Mouse (Mus musculus): ENCODE measurements at regions not wholly inside any gene's neighbourhood (a gene's known extent, or its start where the extent isn't known, plus 50 kb on each side); places are given as distances from the start of the nearest gene placed in this dataset.
"Not testable (repeated sequence)": the region's sequence is repeated elsewhere in the genome, so short reads cannot be mapped to it uniquely, and the experiment has no call there.

GRCm38 (mm10) chr1:184235131-184235983 lies 201.3 kb upstream of the 1700056E22Rik start:
- CTCF ChIA-PET = no interaction called here

GRCm38 (mm10) chr1:184234320-184234988 lies 200.4 kb upstream of the 1700056E22Rik start:
- CTCF ChIA-PET = no interaction called here

- CTCF ChIA-PET = no interaction called here
Measured at GRCm38 (mm10) chr1:184233741-184234255, 199.7 kb upstream of the 1700056E22Rik start.

DNA sequence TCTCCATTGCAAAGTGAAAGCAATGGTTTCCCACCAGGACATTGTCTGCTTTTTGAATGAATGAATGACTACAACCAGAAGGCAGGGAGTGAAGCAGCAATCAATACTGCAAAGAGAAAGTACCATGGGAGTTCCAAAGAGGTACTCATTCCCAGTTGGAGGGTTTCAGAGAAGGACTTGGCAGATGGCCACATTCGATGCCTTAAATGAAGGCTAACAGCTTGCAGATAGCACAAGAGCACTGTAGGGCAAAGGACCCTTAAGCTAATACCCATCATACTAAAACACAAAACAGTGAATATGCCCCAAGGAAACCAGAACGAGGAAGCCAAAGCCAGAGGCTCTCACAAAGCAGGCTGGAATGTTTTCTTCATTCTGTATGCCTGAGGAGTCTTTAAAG lies 188.2 kb upstream of the 1700056E22Rik start:
- CTCF ChIA-PET = no interaction called here

- CTCF ChIA-PET = no interaction called here
Measured at GRCm38 (mm10) chr1:184221792-184222191, 187.7 kb upstream of the 1700056E22Rik start.

DNA sequence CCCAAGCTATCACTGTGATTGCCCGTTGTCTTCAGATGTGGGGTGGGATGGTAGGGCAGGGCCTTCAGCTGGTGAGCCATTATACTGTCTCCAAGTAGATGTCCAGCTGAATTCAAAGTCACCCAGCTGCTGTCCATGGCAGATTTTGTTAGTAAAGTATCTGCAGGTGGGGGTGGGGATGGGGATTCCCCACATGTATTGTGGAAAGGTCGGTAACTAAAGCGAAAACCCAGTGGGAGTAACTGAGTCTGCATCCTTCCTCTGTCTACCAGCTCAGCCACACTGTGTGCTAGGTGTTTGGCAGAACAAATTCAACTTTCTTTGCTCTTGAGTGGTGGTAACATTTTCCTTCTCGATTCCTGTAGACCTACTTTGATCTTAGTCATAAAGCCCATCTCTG lies 163.2 kb upstream of the 1700056E22Rik start:
- CTCF ChIA-PET = interaction anchor here (0.7 kb wide), 1 partner anchor 340 kb away, joined by 3 read pairs; no protein-coding TSS in a partner anchor

GRCm38 (mm10) chr1:184191325-184191724 lies 157.2 kb upstream of the 1700056E22Rik start:
- CTCF ChIA-PET = interaction anchor here (0.6 kb wide), 1 partner anchor 148 kb away, joined by 4 read pairs; no protein-coding TSS in a partner anchor

DNA sequence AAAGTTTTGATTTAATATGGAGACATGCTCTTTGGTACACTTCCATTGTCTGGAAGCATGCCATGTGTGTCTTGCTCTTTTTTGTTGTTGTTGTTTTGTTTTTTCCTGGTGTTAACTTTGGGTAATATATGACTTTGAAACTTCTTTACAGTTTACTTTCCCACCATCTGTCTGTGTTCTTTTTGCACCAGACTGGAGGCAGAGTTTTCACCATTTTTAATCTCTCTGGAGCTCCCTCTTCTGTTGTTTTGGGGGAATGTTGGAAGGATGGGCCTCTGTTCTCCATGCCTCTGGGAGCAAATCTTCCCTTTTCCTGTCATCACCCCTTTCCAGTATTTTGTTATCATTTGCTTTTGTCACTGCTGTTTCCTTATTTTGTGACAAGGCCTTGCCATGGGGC lies 153.5 kb upstream of the 1700056E22Rik start:
- CTCF ChIA-PET = no interaction called here

DNA sequence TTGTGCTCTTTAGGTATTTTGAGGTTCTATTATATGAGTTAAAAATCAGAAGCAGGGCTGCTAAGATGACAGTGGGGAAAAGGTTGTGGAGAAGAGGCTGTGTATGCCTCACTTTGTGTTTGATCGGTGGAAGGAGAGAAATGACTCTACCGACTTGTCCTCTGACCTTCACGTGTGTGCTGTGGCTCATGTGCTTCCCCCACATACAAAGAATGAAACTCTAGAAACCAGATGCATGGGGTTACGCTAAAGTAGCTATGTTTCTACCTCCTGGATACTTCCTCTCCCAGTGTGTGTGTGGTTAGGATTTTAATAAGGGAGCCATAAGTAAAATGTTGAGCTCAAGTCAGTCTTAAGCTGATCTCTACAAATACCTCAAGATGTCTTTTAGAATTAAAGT lies 148.1 kb upstream of the 1700056E22Rik start:
- CTCF ChIA-PET = no interaction called here

DNA sequence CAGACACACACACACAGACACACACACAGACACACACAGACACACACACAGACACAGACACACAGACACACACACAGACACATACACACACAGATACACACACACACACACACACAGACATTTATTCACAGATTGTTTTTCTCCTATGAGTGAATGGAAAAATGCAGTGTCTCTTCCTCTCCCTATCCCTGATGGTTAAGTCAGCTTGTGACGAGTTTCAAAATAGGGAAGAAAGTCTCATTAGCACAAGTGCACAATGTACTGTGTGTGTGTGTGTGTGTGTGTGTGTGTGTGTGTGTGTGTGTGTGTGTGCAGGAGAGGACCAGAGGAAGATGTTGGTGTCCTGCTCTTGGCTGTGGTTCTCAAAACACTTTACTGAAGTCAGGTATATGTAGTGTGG lies 140.3 kb upstream of the 1700056E22Rik start:
- CTCF ChIA-PET = not testable (repeated sequence)

DNA sequence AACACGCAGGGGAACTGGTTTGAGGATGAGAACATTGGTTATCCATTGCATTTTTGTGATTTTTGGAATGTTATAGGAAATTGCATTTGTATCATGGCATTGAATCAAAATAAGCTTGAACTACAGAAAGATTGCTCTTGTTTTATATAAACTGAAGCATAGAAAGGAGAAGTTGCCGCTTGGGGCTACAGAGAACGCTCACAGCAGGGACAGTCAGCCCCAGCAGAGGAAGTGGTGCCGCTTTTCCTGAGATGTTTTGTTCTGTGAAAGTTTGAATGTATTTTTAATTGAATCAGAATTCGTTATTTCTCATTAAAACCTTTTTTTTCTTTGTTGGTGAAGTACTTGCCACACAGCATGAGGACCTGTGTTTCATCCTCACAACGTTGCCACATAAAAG lies 139.6 kb upstream of the 1700056E22Rik start:
- CTCF ChIA-PET = no interaction called here

DNA sequence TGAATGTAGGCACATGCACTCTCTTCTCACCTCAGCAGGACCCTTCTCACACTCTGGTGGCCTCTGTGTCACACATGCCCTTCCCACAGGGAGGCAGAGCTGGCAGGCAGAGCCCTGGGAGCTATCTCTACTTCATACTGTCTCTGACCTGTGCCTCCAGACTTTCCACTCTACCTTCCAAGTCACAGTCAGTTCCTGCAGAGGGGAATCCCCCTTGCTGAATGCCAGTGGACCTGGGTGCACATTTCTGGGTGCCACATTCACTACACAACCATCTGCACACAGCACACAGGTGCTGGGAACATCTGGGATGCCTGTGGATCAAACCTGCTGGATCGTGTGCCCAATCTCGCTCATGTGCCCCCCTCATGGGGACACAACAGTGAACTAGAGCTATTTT lies 138.9 kb upstream of the 1700056E22Rik start:
- CTCF ChIA-PET = no interaction called here

DNA sequence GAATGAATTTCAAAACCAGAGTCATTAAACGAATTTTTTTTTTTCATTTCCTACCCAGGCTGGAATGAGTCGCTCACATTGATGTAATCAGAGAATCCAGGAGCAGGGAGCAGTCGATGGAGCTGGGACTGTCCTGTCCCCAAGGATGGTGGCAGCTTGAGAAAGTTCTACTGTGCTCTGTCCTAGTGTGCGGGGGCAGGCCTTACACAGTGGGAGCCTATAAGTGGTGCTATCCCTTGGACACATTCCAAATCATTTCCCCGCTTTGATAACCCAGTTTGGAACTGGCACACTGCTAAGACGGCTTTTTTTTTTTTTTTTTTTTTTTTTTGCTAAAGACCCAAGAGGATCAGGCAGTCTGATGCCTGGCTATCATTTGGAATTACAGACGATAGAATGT lies 137.5 kb upstream of the 1700056E22Rik start:
- CTCF ChIA-PET = no interaction called here

DNA sequence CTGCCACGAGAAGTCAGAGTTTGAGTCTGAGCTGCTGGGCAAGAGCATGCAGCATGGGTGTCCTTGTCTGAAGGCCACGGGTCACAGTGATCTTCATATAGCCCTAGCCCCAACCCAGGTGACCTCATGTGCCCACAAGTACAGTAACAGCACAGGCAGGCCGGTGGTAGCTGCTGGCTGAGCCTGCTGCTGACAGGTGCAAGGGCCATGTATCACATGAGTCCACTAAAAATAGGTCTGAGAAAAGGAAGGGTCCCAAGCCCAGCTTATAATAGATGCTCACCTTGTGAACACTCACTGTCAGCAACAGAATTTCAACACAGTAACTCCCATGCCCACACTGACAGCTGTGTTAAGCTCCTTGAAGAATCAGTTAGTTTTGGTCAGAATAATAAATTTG lies 136.8 kb upstream of the 1700056E22Rik start:
- CTCF ChIA-PET = no interaction called here

GRCm38 (mm10) chr1:184169967-184170366 lies 135.9 kb upstream of the 1700056E22Rik start:
- CTCF ChIA-PET = no interaction called here

DNA sequence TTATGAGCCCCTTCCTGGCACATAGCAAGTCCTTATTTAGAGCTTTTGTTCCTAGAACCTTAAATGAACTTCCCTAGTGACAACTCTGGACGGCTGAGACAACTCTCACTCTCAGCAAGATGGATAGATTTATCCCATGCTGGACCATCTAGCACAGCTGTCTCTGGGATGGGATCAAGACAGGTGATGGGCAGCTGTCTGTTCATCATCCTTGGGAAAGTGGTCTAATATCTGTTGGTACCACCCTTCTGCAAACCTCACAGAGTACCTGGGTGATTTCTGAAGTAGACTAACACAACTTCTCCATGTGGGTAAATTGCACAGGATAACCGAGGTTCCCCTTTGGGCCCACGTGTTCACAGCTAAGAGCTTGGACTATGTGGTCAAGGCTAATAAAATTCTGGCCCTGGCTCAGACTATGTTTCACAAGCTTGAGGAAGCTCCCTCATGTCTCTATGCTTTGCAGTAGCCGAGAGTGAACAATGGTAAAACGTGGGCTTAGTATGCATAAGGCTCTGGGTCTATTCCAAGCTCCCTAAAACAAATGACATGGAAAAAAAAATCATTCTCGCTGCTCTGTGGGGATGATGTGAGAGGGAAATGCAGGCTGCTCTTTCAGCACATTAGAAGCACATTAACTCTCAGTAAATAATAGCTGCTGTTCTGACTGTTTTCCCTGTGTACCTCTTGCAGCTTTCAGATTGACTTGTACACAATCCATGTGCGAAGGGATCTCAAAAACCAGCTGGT lies 135.1 kb upstream of the 1700056E22Rik start:
- CTCF ChIA-PET = no interaction called here

DNA sequence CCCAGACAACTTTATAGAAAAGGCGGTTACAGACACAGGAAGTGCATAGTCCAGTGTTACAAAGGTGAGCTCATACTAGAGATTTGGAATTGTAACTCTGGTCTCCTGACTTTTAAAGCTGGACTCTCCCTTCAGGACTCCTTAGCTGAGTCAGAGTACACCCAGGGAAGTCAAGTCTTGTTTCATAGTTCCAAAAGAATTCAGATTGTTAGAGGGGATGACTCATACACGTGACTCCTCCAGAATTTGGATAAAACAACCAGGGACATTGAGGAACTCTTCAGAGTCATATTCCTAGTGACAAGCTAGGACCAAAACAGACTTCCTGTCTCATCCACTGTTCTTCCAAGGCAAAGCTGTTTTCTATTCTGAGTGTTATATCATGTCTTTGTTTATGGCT lies 132.8 kb upstream of the 1700056E22Rik start:
- CTCF ChIA-PET = interaction anchor here (0.5 kb wide), 1 partner anchor 430 kb away, joined by 3 read pairs; no protein-coding TSS in a partner anchor

- CTCF ChIA-PET = not testable (repeated sequence)
Measured at GRCm38 (mm10) chr1:184162526-184162925, 128.4 kb upstream of the 1700056E22Rik start.

DNA sequence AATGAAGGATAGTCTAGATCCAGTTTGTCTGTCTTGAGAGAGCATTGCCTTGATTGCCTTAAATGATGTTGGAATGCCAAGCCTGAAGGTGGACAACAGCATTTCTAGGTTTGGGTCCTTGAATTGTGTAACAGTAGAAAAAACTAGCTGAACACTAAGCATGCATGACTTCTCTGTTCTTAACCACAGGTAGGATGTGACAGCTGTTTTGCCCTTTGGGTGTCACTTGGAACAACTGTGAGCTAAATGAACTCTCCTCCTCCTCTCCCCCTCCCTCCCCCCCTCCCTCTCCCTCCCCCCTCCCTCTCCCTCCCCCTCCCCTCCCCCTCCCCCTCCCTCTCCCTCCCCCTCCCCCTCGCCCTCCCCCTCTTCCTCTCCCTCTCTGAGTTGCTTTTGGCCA lies 113.6 kb upstream of the 1700056E22Rik start:
- CTCF ChIA-PET = no interaction called here

DNA sequence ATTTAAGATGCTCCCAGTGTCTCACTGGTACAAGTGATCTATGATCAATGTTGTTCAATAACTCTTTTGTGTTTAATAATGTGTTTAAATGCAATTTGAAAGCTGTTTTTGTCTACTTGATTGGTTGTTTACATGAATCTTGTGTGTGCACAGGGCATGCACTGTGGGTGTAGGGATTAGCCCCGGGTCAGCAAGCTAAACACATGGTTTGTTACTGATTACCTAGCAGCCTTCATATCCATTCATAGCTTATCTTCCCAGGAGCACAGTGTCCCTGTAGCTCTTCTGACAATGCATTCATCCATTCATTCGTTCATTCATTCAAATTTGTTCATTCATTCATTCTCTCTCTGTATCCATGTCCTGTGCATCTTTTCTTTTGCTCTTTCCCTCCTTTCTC lies 108.9 kb upstream of the 1700056E22Rik start:
- CTCF ChIA-PET = interaction anchor here (0.7 kb wide), 1 partner anchor 804 kb away, joined by 13 read pairs; no protein-coding TSS in a partner anchor

GRCm38 (mm10) chr1:184140486-184140885 lies 106.4 kb upstream of the 1700056E22Rik start:
- CTCF ChIA-PET = no interaction called here

- CTCF ChIA-PET = no interaction called here
Measured at GRCm38 (mm10) chr1:184140082-184140481, 106.0 kb upstream of the 1700056E22Rik start.

All from spleen, embryonic (tissue).